Mouse (Mus musculus): ENCODE measurements at regions not wholly inside any gene's neighbourhood (a gene's known extent, or its start where the extent isn't known, plus 50 kb on each side); places are given as distances from the start of the nearest gene placed in this dataset.

DNA sequence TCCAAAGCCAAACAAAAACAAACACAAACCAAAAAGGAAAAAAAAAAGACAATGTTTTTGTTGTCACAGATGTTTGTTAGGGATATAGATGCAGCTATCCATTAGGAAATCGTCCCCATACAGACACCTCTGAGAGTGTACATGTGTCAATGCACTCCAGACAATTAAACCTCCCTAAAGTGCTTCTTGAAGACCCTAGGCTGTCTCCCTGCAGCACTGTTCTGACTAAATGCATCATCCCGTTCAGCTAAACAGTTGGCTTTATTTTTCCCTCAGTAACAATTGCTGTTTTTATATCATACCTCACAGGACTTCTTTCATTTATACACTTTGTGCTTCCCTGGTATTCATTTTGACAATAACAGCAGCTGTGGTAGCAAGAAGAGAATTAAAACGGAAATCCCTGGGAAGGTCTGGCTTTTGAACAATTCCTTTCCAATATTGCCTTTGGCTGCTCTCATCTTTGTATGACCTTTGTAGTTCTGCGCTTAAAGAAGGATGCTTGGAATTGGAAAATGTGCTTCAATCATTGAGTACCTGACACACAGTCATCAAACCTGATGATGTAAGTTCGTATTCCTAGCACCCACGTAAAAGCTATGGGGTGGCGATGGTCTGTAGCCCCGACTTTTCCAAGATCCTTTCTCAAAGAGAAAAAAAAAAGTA is 208.9 kb downstream of the Dusp6 start:
- TF ChIP-seq CTCF (IDR thresholded peaks at IDR 0.05; ENCODE audit: low read depth, low read length): no peak
- TF ChIP-seq POLR2A (IDR thresholded peaks at IDR 0.05; ENCODE audit: insufficient read depth, low read length): no peak

Data from ES-Bruce4 (cell line).